Mouse (Mus musculus) ES-E14 (cell line): Measurements from ENCODE around the gene Shc3. TPM values are rescaled to one million over a fixed set of nuclear protein-coding genes. Genes with fewer than 3 reads are reported as not detected.

ENCODE experiments used
- DNase-seq: peaks from one replicate; pipeline ENCODE4 v3.0.0-alpha.2; 2013; ENCODE audit warnings: low read depth, low spot score
- H3K27ac ChIP-seq: 2 replicates; pipeline ENCODE4 v1.5.1; 2012; ENCODE audit warnings: low read depth, mild to moderate bottlenecking, low read length, moderate library complexity, mixed read lengths; ENCODE audit not compliant: poor library complexity, insufficient read depth, severe bottlenecking
- H3K36me3 ChIP-seq: 2 replicates; pipeline ENCODE4 v1.6.1; 2012; ENCODE audit warnings: mild to moderate bottlenecking, low read length, moderate library complexity, mixed read lengths; ENCODE audit not compliant: control insufficient read depth, poor library complexity, insufficient read depth, severe bottlenecking
- H3K4me1 ChIP-seq, 2 experiments: fragments of 150-350 bp in 1 of 2; sonication (generic) in 1 of 2; 2 replicates each; pipeline ENCODE4 v1.6.1; 2012; ENCODE audit warnings: low read length in 2 of 2, mild to moderate bottlenecking in 1 of 2, mixed read lengths in 1 of 2; ENCODE audit not compliant: control insufficient read depth in 2 of 2, insufficient read depth in 2 of 2, poor library complexity in 1 of 2
- H3K4me3 ChIP-seq, 2 experiments: fragments of 150-350 bp in 1 of 2; sonication (generic) in 1 of 2; 2 replicates each; pipeline ENCODE4 v1.5.1; 2012; ENCODE audit warnings: low read length in 2 of 2, low read depth in 1 of 2, mild to moderate bottlenecking in 1 of 2, mixed read lengths in 1 of 2; ENCODE audit not compliant: insufficient read depth in 1 of 2, poor library complexity in 1 of 2, severe bottlenecking in 1 of 2
- H3K9ac ChIP-seq: 2 replicates; pipeline ENCODE4 v1.6.1; 2012; ENCODE audit warnings: low read depth, mild to moderate bottlenecking, low read length, mixed read lengths; ENCODE audit not compliant: poor library complexity, insufficient read depth, severe bottlenecking
- H3K9me3 ChIP-seq: fragments of 150-350 bp; sonication (generic); 2 replicates; pipeline ENCODE4 v1.6.1; 2012; ENCODE audit warnings: low read depth, mild to moderate bottlenecking, low read length; ENCODE audit not compliant: control insufficient read depth, insufficient read depth
- CHD2 ChIP-seq: IDR thresholded peaks from 2 replicates; pipeline ENCODE4 v1.6.1; 2014; ENCODE audit warnings: mild to moderate bottlenecking, low read depth, low read length, inconsistent platforms
- HCFC1 ChIP-seq: IDR thresholded peaks from 2 replicates; pipeline ENCODE4 v1.6.1; 2012; ENCODE audit warnings: low read length, inconsistent platforms, borderline replicate concordance; ENCODE audit not compliant: insufficient read depth
- MAFK ChIP-seq: IDR thresholded peaks from 2 replicates; pipeline ENCODE4 v1.6.1; 2014; ENCODE audit warnings: mild to moderate bottlenecking, low read depth, low read length, inconsistent platforms; ENCODE audit not compliant: insufficient read depth
- ZC3H11A ChIP-seq: IDR thresholded peaks from 2 replicates; pipeline ENCODE4 v1.6.1; 2012; ENCODE audit warnings: low read depth, mild to moderate bottlenecking, inconsistent platforms, low read length, borderline replicate concordance
- ZNF384 ChIP-seq: IDR thresholded peaks from 2 replicates; pipeline ENCODE4 v1.6.1; 2012; ENCODE audit warnings: low read depth, low read length, inconsistent platforms
- in situ Hi-C, 2 experiments: fragments of 600-800 bp; cut with MboI; formaldehyde crosslinking; loops; one replicate each; pipeline ENCODE4 v1.15.1; 2025; ENCODE audit warnings: low sequenced_read_pairs in 2 of 2, inconsistent platforms in 1 of 2; ENCODE audit not compliant: unreplicated experiment in 2 of 2
- total RNA-seq: library from RNA; depleted of rRNA; stranded (reverse); fragments of 300-350 nt; gene quantifications from 2 replicates; pipeline ENCODE4 v1.2.3, GENCODE M21; 2012

The Shc3 gene
- total RNA-seq, 1 experiment = 1.4 TPM

DNA sequence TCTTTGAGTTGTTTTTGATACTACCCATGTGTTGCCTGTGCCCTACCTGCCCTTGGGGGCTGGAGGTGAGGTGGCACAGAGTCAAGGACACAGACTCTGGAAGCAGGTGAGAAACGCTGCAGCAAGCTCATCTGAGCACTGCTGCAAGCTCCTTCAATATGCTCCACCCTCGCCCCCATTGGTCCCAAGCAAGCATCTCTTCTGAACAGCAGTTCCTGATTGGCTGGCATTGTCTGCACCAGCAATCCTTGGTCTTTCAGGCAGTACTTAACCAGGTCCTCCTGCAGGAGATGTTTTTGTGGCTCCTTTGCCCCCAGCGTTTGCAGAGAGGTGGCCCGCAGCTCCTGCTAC lies 34.6 kb upstream of the Shc3 start:
- in situ Hi-C loops = loop anchor here in 1 of 2 experiments (25.0 kb wide), 1 partner anchor 642 kb away; no protein-coding TSS in a partner anchor
- Histone ChIP-seq H3K4me1 (peaks cover 7 to 8% of the 10 kb centered on the region in 2 experiments; a peak in 3 of 4 replicates), H3K9me3 (no peaks in the 10 kb centered on the region), H3K36me3 (no peaks in the 10 kb centered on the region), H3K27ac (no peak overlapping the region), H3K4me3 (no peak overlapping the region), H3K9ac (no peak overlapping the region)
- TF ChIP-seq CHD2 (no peak), ZC3H11A (no peak), MAFK (no peak), ZNF384 (no peak)
- DNase-seq = no peak

DNA sequence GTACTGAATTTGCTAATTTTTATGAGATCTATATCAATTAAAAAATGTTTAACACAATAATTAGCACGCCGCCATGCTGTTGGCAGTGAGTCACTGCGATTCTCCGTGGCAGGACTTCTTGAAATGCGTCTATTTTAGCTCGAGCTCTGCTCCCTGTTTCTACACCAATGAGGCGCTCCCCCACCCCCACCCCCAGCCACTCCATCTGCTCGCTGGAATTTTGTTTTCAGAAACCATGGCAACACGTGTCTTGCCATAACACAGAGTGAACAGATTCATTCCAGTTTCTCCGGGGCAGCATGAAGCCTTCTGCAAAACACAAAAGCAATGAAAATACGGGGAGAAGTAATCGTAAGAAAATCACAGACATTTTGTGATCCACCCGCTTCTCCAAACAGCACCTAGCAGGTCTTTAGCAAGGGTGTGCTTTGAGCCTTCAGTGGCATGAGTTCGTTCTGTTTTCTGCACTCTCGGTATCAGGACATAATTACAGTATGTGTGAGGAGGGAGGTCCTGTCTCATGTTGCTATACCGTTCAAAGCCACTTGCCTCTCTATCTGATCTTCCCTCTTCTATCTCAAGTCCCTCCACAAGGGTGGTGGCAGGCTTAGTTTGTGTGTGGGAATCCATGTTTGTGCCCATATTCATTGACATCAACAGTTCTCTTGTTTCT lies 34.1 kb upstream of the Shc3 start:
- H3K9ac ChIP-seq = no peak overlapping the region
- no peaks in the 10 kb centered on the region for H3K9me3 ChIP-seq
- peaks cover 7 to 8% of the 10 kb centered on the region in 2 experiments; a peak in 3 of 4 replicates for H3K4me1 ChIP-seq
- H3K27ac ChIP-seq = no peak overlapping the region
- in situ Hi-C loops = loop anchor here in 1 of 2 experiments (25.0 kb wide), 1 partner anchor 641 kb away; no protein-coding TSS in a partner anchor
- no peak for DNase-seq
- H3K36me3 ChIP-seq = no peaks in the 10 kb centered on the region
- TF ChIP-seq ZC3H11A (no peak), MAFK (no peak), ZNF384 (no peak), CHD2 (no peak), HCFC1 (no peak)
- H3K4me3 ChIP-seq = no peak overlapping the region

DNA sequence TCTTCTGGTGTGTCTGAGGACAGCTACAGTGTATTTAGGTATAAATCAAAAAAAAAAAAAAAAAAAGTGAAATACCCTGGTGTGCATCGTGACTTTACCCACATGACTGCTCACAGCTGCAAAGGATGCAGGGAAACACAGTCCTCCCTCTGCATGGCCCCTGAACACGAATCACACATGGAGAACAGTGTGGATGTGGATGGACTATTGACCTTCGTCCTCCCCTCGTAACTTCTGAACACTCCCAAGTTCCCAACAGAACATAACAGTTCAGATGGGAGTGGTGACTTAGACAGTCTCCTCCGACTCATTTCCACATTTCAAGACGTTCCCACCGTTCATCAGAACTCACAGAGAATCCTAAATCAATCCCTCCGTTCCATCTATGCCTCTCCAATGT lies 33.5 kb upstream of the Shc3 start:
- Histone ChIP-seq H3K36me3 (no peaks in the 10 kb centered on the region), H3K9me3 (no peaks in the 10 kb centered on the region), H3K9ac (no peak overlapping the region), H3K27ac (no peak overlapping the region), H3K4me1 (peaks cover 4 to 7% of the 10 kb centered on the region in 2 experiments; a peak in 3 of 4 replicates), H3K4me3 (no peak overlapping the region)
- in situ Hi-C loops = loop anchor here in 1 of 2 experiments (25.0 kb wide), 1 partner anchor 640 kb away; no protein-coding TSS in a partner anchor
- DNase-seq = no peak
- no peak for TF ChIP-seq HCFC1
- TF ChIP-seq ZNF384 = no peak
- no peak for TF ChIP-seq CHD2
- no peak for TF ChIP-seq MAFK
- TF ChIP-seq ZC3H11A = no peak

DNA sequence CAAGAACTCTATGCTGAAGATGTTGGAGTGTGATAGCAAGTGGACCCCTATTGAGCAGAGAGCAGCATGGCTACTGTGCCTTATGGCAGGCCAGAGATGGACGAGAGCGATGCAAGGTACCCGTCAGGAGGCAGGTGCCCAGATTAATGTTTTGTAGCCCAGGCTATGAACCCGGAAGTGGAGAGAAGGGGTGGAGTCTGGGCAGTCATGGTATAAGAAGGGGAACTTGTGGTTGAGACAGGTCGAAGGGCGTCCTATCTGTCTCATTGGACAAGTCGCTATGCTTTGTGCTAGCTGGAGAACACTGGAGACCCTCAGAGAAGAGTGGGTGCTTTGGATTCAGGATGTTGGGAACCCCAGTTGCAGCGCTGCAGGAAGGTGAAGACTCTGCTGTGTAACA lies 30.9 kb upstream of the Shc3 start:
- Histone ChIP-seq H3K4me1 (peaks cover 4 to 7% of the 10 kb centered on the region in 2 experiments; a peak in 3 of 4 replicates), H3K9me3 (no peaks in the 10 kb centered on the region), H3K4me3 (no peak overlapping the region), H3K36me3 (no peaks in the 10 kb centered on the region), H3K27ac (no peak overlapping the region), H3K9ac (no peak overlapping the region)
- no peak for DNase-seq
- in situ Hi-C loops = loop anchor here in 1 of 2 experiments (25.0 kb wide), 1 partner anchor 638 kb away; no protein-coding TSS in a partner anchor
- no peak for TF ChIP-seq HCFC1
- TF ChIP-seq ZC3H11A = no peak
- TF ChIP-seq MAFK = no peak
- TF ChIP-seq ZNF384 = no peak
- TF ChIP-seq CHD2 = no peak

DNA sequence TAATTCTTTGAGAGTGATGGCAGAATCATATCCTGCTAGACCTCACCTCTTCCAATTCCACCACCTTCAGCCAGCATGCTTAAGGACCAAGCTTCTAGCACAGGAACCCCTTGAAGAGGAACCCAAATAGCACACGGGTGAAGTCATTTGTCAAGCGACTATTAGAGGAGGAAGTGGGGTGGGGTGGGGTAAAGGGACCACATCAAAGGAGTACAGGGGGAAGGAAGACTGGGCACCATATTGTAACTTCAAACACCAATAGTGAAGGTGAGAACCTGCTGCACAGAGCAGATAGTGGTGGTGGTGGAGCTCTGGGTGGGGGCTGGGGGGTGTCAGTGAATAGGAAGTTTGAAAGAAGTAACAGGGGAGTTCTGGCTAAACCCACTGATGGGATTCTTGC lies 28.8 kb upstream of the Shc3 start:
- H3K4me3 ChIP-seq = no peak overlapping the region
- in situ Hi-C loops = no loop called here
- no peak overlapping the region for H3K9ac ChIP-seq
- no peaks in the 10 kb centered on the region for H3K9me3 ChIP-seq
- DNase-seq = no peak
- no peak overlapping the region for H3K27ac ChIP-seq
- peaks cover 3 to 5% of the 10 kb centered on the region in 2 experiments; a peak in 3 of 4 replicates for H3K4me1 ChIP-seq
- no peak for TF ChIP-seq CHD2
- no peaks in the 10 kb centered on the region for H3K36me3 ChIP-seq
